Mouse (Mus musculus): Measurements from ENCODE around the gene Pygo2. TPM values are rescaled to one million over a fixed set of nuclear protein-coding genes. Genes with fewer than 3 reads are reported as not detected.

Pygo2 gene
- polyA plus RNA-seq, 1 experiment from 2014 or later, result 30.3 TPM

- Histone ChIP-seq H3K9me3 (replicated peaks; ENCODE audit: low read length) (no peaks in the 10 kb centered on the region), H3K4me3 (replicated peaks; ENCODE audit: low read depth, low read length) (no peak overlapping the region), H3K9ac (ENCODE audit: low read depth, low read length) (0 out of 2 replicates have a peak overlapping the region, but pooled peaks have one; percentile 2), H3K4me2 (ENCODE audit: low read length) (no peak overlapping the region), H3K27ac (no peak overlapping the region; the same call in 1 of the 2 replicates), H3K4me1 (replicated peaks; ENCODE audit: insufficient read depth, low read length) (peaks cover 5% of the 10 kb centered on the region), H3K36me3 (ENCODE audit: insufficient read depth, low read length) (peaks cover 10% of the 10 kb centered on the region; the same call in 1 of the 2 replicates), H3K27me3 (ENCODE audit: insufficient read depth, low read length) (no peaks in the 10 kb centered on the region)
- DNase-seq (ENCODE audit: low spot score) (peak; percentile 86), ATAC-seq (replicated peaks; ENCODE audit: low FRiP score, low read depth) (peak; percentile 31; the same call in 1 of the 2 replicates)
- TF ChIP-seq CTCF (IDR thresholded peaks at IDR 0.05; ENCODE audit: low read depth), result no peak
- WGBS, result 54% methylated on average over 13 of the region's 13 CpGs
These were observed 18.9 kb downstream of the Pygo2 start for GRCm38 (mm10) chr3:89448720-89449537.

DNA sequence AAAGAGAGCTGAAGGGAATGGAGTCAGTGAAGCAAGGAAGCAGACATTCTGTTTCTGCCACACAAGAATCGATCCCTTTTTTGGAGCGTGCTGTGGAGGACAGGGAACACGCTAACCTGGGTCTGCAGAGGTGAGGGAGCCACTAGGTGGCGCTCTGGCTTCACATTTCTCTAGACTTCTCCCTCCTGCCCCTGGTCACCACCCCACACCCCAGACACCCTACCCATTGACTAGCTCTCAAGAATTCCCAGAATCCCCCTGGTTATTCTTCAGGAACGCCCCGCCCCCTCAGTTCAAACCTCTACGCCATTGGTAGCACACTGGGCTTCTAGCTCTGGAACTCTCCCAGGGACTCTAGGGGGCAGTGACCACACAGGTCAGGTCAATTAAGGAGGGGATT lies 19.5 kb downstream of the Pygo2 start:
- peaks cover 5% of the 10 kb centered on the region for H3K4me1 ChIP-seq (replicated peaks; ENCODE audit: insufficient read depth, low read length)
- TF ChIP-seq CTCF (IDR thresholded peaks at IDR 0.05; ENCODE audit: low read depth), result peak; percentile 77
- 45% methylated on average over 7 of the region's 7 CpGs for WGBS
- no peak overlapping the region; the same call in 1 of the 2 replicates for H3K27ac ChIP-seq
- DNase-seq (ENCODE audit: low spot score), result peak; percentile 84
- no peak overlapping the region for H3K4me3 ChIP-seq (replicated peaks; ENCODE audit: low read depth, low read length)
- H3K27me3 ChIP-seq (ENCODE audit: insufficient read depth, low read length), result no peaks in the 10 kb centered on the region
- ATAC-seq (replicated peaks; ENCODE audit: low FRiP score, low read depth), result peak; percentile 61; the same call in 1 of the 2 replicates
- no peak overlapping the region for H3K4me2 ChIP-seq (ENCODE audit: low read length)
- no peak overlapping the region for H3K9ac ChIP-seq (ENCODE audit: low read depth, low read length)
- H3K36me3 ChIP-seq (ENCODE audit: insufficient read depth, low read length), result peaks cover 10% of the 10 kb centered on the region; the same call in 1 of the 2 replicates
- no peaks in the 10 kb centered on the region for H3K9me3 ChIP-seq (replicated peaks; ENCODE audit: low read length)

DNA sequence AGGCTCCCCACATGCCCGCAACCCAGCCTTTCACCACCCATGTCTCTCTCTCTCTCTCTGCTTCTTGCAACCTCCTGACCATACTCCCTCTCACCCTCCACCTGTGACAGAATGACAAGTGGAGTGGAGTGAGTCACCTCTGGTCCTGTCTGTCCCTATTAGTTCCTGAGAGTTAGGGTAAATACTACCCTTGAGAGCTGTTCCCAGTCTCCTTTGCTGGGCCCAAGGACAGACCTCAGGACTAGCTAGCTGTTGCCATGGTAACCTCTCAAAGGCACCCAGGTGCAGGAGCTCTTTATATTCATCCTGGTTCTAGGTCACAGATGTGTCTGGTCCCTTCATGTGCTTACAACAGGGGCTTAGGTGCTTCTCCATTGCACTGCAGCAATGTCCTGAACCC lies 21.9 kb downstream of the Pygo2 start:
- Histone ChIP-seq H3K4me1 (replicated peaks; ENCODE audit: insufficient read depth, low read length) (peaks cover 5% of the 10 kb centered on the region), H3K9ac (ENCODE audit: low read depth, low read length) (no peak overlapping the region), H3K4me2 (ENCODE audit: low read length) (no peak overlapping the region), H3K36me3 (ENCODE audit: insufficient read depth, low read length) (0 out of 2 replicates have a peak, but pooled peaks cover 4% of the 10 kb centered on the region), H3K27me3 (ENCODE audit: insufficient read depth, low read length) (no peaks in the 10 kb centered on the region), H3K4me3 (replicated peaks; ENCODE audit: low read depth, low read length) (no peak overlapping the region), H3K9me3 (replicated peaks; ENCODE audit: low read length) (no peaks in the 10 kb centered on the region), H3K27ac (no peak overlapping the region)
- DNase-seq (ENCODE audit: low spot score), result no peak
- TF ChIP-seq CTCF (IDR thresholded peaks at IDR 0.05; ENCODE audit: low read depth), result no peak
- 95% methylated on average over 1 of the region's 1 CpGs for WGBS
- no peak for ATAC-seq (replicated peaks; ENCODE audit: low FRiP score, low read depth)

GRCm38 (mm10) chr3:89454401-89455177 lies 24.6 kb downstream of the Pygo2 start, which contains the start of gene Pmvk:
Pmvk (plus strand) TSS chr3:89454541.
- no peaks in the 10 kb centered on the region for H3K27me3 ChIP-seq (ENCODE audit: insufficient read depth, low read length)
- H3K9ac ChIP-seq (ENCODE audit: low read depth, low read length), result no peak within 1 kb of the TSS
- H3K4me3 ChIP-seq (replicated peaks; ENCODE audit: low read depth, low read length), result no peak within 1 kb of the TSS
- H3K4me1 ChIP-seq (replicated peaks; ENCODE audit: insufficient read depth, low read length), result peaks cover 8% of the 10 kb centered on the region
- WGBS, result 62% methylated on average over 10 of the region's 10 CpGs
- no peak within 1 kb of the TSS for H3K4me2 ChIP-seq (ENCODE audit: low read length)
- H3K9me3 ChIP-seq (replicated peaks; ENCODE audit: low read length), result no peaks in the 10 kb centered on the region
- no peak for ATAC-seq (replicated peaks; ENCODE audit: low FRiP score, low read depth)
- no peak within 1 kb of the TSS for H3K27ac ChIP-seq
- no peak for DNase-seq (ENCODE audit: low spot score)
- no peaks in the 10 kb centered on the region for H3K36me3 ChIP-seq (ENCODE audit: insufficient read depth, low read length)
- no peak for TF ChIP-seq CTCF (IDR thresholded peaks at IDR 0.05; ENCODE audit: low read depth)

- DNase-seq (ENCODE audit: low spot score) (no peak), ATAC-seq (replicated peaks; ENCODE audit: low FRiP score, low read depth) (no peak)
- Histone ChIP-seq H3K27me3 (ENCODE audit: insufficient read depth, low read length) (no peaks in the 10 kb centered on the region), H3K36me3 (ENCODE audit: insufficient read depth, low read length) (no peaks in the 10 kb centered on the region), H3K9ac (ENCODE audit: low read depth, low read length) (no peak overlapping the region), H3K4me3 (replicated peaks; ENCODE audit: low read depth, low read length) (no peak overlapping the region), H3K4me2 (ENCODE audit: low read length) (no peak overlapping the region), H3K4me1 (replicated peaks; ENCODE audit: insufficient read depth, low read length) (peaks cover 8% of the 10 kb centered on the region), H3K27ac (no peak overlapping the region), H3K9me3 (replicated peaks; ENCODE audit: low read length) (no peaks in the 10 kb centered on the region)
- 57% methylated on average over 1 of the region's 1 CpGs for WGBS
- no peak for TF ChIP-seq CTCF (IDR thresholded peaks at IDR 0.05; ENCODE audit: low read depth)
These were observed 25.8 kb downstream of the Pygo2 start for GRCm38 (mm10) chr3:89455786-89456285.

All from kidney, postnatal 0 days (tissue).